Comparison of ENCODE assay signal across 10 mouse cellular contexts in the genomic region with DNA sequence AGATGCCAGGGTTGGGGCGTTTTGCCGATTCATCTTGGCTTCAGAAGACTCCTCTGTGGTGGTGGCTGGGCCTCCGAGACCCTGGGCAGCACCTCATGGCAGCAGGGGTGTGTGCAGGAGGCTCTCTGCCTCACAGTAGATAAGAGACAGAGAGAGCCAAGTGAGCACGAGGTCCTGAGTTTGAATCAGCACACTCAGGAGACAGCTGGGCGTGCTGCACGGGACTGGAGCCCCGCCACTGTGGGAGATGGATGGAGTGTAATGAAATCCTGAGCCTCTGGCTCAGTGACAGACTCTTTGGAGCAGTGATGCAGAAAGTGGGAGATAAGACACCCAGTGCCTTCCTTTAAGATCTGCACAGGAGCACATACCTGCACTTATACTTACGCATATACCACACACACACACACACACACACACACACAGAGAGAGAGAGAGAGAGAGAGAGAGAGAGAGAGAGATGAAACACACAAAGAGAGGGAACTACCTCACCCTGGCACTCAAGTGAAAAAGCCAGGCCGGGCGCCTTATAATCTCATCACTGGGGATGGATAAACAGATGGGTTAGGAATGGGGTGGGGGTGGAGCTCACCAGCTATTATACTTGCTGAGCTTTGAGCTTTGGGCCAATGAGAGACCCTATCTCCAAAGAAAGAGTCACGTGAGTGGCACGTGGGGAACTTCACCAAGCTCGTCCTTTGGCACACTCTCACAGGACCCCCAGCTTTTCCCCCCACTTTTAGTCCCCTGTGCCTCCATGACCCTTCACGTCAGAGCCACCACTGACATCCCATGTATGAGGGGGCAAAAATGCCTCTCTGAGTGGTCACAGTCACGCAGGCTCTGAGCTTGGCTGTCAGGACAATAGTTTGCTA. TPM values are rescaled to one million over a fixed set of nuclear protein-coding genes. Genes with fewer than 3 reads are reported as not detected.
DNase-seq lines count a peak whose midpoint lies in the region; ATAC-seq and TF ChIP-seq lines count a peak whose summit lies in the region.
"Had no signal": no experiment of that assay in that cellular context is flagged by ENCODE, and none has a peak within 500 bp of the region (broad histone marks: within the 10 kb centered on the region; RNA-seq: fewer than 3 reads in every experiment).

No protein-coding gene starts in this region.

- no peaks in the 10 kb centered on the region for H3K36me3 ChIP-seq in kidney, embryonic 14.5 days (ENCODE audit: control insufficient read depth, insufficient read depth, low read length)
- no peaks in the 10 kb centered on the region for H3K36me3 ChIP-seq in heart, embryonic 10.5 days
- H3K36me3 ChIP-seq in lung, embryonic 14.5 days (ENCODE audit: insufficient read depth): no peaks in the 10 kb centered on the region

- TF ChIP-seq CTCF in lung, embryonic 14.5 days (IDR thresholded peaks at IDR 0.05; ENCODE audit: low read depth): no peak

- H3K9me3 ChIP-seq in kidney, embryonic 14.5 days (ENCODE audit: control insufficient read depth, low read length): no peaks in the 10 kb centered on the region
- no peaks in the 10 kb centered on the region for H3K9me3 ChIP-seq in heart, embryonic 10.5 days
- H3K9me3 ChIP-seq in lung, embryonic 14.5 days (ENCODE audit: low read depth, low read length): no peaks in the 10 kb centered on the region

- H3K27ac ChIP-seq in kidney, embryonic 14.5 days (ENCODE audit: low read depth, low read length): peak overlapping the region; percentile 82; the same call in 1 of the 2 replicates
- 0 out of 2 replicates have a peak overlapping the region, but pooled peaks have one; percentile 22 for H3K27ac ChIP-seq in brown adipose tissue, adult 24 weeks (replicated peaks; ENCODE audit: low read depth, low read length)
- peak overlapping the region; percentile 74 for H3K27ac ChIP-seq in heart, embryonic 10.5 days
- peak overlapping the region; percentile 77 for H3K27ac ChIP-seq in lung, embryonic 14.5 days (ENCODE audit: low read depth)

- H3K9ac ChIP-seq in kidney, embryonic 14.5 days (ENCODE audit: low read depth, low read length): no peak overlapping the region
- no peak overlapping the region for H3K9ac ChIP-seq in lung, embryonic 14.5 days

- H3K4me3 ChIP-seq in kidney, embryonic 14.5 days (ENCODE audit: low read length): no peak overlapping the region
- H3K4me3 ChIP-seq in brown adipose tissue, adult 24 weeks (ENCODE audit: insufficient read depth, low read depth, low read length): no peak overlapping the region
- no peak overlapping the region for H3K4me3 ChIP-seq in heart, embryonic 10.5 days
- no peak overlapping the region for H3K4me3 ChIP-seq in lung, embryonic 14.5 days (ENCODE audit: low read depth, low read length)
- H3K4me3 ChIP-seq: myocyte had no signal

- no peaks in the 10 kb centered on the region for H3K27me3 ChIP-seq in kidney, embryonic 14.5 days (ENCODE audit: control insufficient read depth, insufficient read depth, low read length)
- no peaks in the 10 kb centered on the region for H3K27me3 ChIP-seq in heart, embryonic 10.5 days (ENCODE audit: insufficient read depth, poor library complexity, severe bottlenecking)
- no peaks in the 10 kb centered on the region for H3K27me3 ChIP-seq in lung, embryonic 14.5 days (ENCODE audit: insufficient read depth, low read length)

- DNase-seq in kidney, postnatal 4 days: no peak
- no peak for DNase-seq in heart, embryonic 10.5 days (ENCODE audit: low spot score)
- peak; percentile 69 for DNase-seq in lung, embryonic 14.5 days
- DNase-seq in layer of hippocampus, adult 9-10 months (ENCODE audit: low spot score): no peak
- no peak for DNase-seq in right cerebral cortex, adult 18-20 months
- DNase-seq: thymus, adult 18-20 months had no signal

- no peak; the same call in 1 of the 2 replicates for ATAC-seq in kidney, embryonic 14.5 days (ENCODE audit: low FRiP score, low TSS enrichment)
- peak; percentile 64 for ATAC-seq in lung, embryonic 14.5 days (ENCODE audit: insufficient read depth)
- ATAC-seq: forebrain, embryonic 14.5 days had no signal

- WGBS in kidney, embryonic 14.5 days: 78% methylated on average over 15 of the region's 15 CpGs
- 54% methylated on average over 15 of the region's 15 CpGs for WGBS in heart, embryonic 10.5 days
- WGBS in lung, embryonic 14.5 days: 44% methylated on average over 15 of the region's 15 CpGs

- no peak overlapping the region for H3K4me2 ChIP-seq in kidney, embryonic 14.5 days (replicated peaks; ENCODE audit: low read depth, low read length)
- H3K4me2 ChIP-seq in lung, embryonic 14.5 days: no peak overlapping the region

- peaks cover 30% of the 10 kb centered on the region for H3K4me1 ChIP-seq in kidney, embryonic 14.5 days (ENCODE audit: control insufficient read depth, insufficient read depth, low read length)
- H3K4me1 ChIP-seq in brown adipose tissue, adult 24 weeks (ENCODE audit: control insufficient read depth, insufficient read depth, insufficient read length, low read length): peaks cover 14% of the 10 kb centered on the region
- peaks cover 32% of the 10 kb centered on the region for H3K4me1 ChIP-seq in heart, embryonic 10.5 days
- peaks cover 29% of the 10 kb centered on the region for H3K4me1 ChIP-seq in lung, embryonic 14.5 days (ENCODE audit: insufficient read depth)

RNA-seq across cellular contexts. Expression of a gene that starts 37.2 kb away (rescaled TPM):
- polyA plus RNA-seq in kidney, embryonic 14.5 days (2014; fragmentation: Nextera tagmentation; extraction: Ambion mirVana): 13.7 and 15.2 TPM in 2 replicates
- polyA plus RNA-seq in brown adipose tissue, adult 24 weeks (2012; ENCODE audit: insufficient read depth, insufficient read length, missing spikeins): 11.8 and 13.8 TPM in 2 replicates
- 34.3 and 39.5 TPM in 2 replicates for polyA plus RNA-seq in heart, embryonic 10.5 days (2016; fragmentation: Nextera tagmentation; extraction: Ambion mirVana)
- polyA plus RNA-seq in lung, embryonic 14.5 days (2014; fragmentation: Nextera tagmentation; extraction: Ambion mirVana): 16.1 and 28.3 TPM in 2 replicates

RNA-seq across cellular contexts. Expression of a gene that starts 44.3 kb away (rescaled TPM):
- 1.3 and 2.3 TPM in 2 replicates for polyA plus RNA-seq in kidney, embryonic 14.5 days (2014; fragmentation: Nextera tagmentation; extraction: Ambion mirVana)
- polyA plus RNA-seq in brown adipose tissue, adult 24 weeks (2012; ENCODE audit: insufficient read depth, insufficient read length, missing spikeins): 0.44 and 0.92 TPM in 2 replicates
- polyA plus RNA-seq in heart, embryonic 10.5 days (2016; fragmentation: Nextera tagmentation; extraction: Ambion mirVana): 0.44 and 0.68 TPM in 2 replicates
- polyA plus RNA-seq in lung, embryonic 14.5 days (2014; fragmentation: Nextera tagmentation; extraction: Ambion mirVana): 1.3 and 1.8 TPM in 2 replicates

Comparison
In these comparisons a context has a peak if more than half of its experiments do, and no peak if none do; other contexts are left out.
1. H3K27ac ChIP-seq: peak in every context shown above with its lines; median percentile 82 in kidney, embryonic 14.5 days; 77 in lung, embryonic 14.5 days; 74 in heart, embryonic 10.5 days; 22 in brown adipose tissue, adult 24 weeks.